Comparison of ENCODE assay signal across 28 mouse cellular contexts in the genomic region with DNA sequence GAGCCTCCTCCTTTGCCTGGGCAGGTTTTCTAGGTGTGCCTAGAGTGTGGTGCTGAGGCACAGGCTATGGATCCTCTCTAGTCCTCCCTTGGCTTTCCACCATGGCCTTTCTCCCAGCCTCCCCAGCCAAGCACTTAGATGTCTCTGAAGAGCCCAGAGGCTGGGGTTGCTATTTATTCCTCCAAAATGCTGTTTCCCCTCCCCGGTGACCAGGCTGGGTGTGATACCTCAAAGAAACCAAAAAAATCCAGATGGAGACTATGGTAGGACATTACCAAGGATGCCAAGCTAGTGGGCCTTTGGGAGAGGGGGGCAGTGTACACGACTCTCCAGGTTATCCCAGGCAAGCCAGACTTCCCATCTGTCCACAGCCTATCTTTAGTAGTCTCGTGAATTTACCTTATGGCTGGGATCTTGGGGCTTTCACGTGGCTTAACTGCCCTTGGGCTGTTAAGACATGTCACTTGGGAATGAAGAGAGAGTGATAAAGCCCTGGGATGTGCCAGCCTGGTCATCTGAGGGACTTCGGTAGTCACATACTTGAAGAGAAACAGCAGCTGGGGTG. TPM values are rescaled to one million over a fixed set of nuclear protein-coding genes. Genes with fewer than 3 reads are reported as not detected.
DNase-seq lines count a peak whose midpoint lies in the region; ATAC-seq and TF ChIP-seq lines count a peak whose summit lies in the region.
"Had no signal": no experiment of that assay in that cellular context is flagged by ENCODE, and none has a peak within 500 bp of the region (broad histone marks: within the 10 kb centered on the region; RNA-seq: fewer than 3 reads in every experiment).

No protein-coding gene starts in this region.

- WGBS in cerebellum, adult 2 months = 13% methylated on average over 5 of the region's 5 CpGs
- 81% methylated on average over 5 of the region's 5 CpGs for WGBS in kidney, embryonic 14.5 days

- H3K27me3 ChIP-seq in cerebellum, adult 2 months (ENCODE audit: control insufficient read depth, insufficient read depth, low read length) = no peaks in the 10 kb centered on the region
- no peaks in the 10 kb centered on the region for H3K27me3 ChIP-seq in kidney, embryonic 14.5 days (ENCODE audit: control insufficient read depth, insufficient read depth, low read length)
- H3K27me3 ChIP-seq: embryonic facial prominence, embryonic 12.5 days; embryonic facial prominence, embryonic 15.5 days; hindbrain, embryonic 13.5 days; intestine, embryonic 15.5 days; Patski had no signal

- peak; percentile 53 to 80 for DNase-seq in cerebellum, adult 2 months
- DNase-seq in cerebellum, postnatal 4 days (ENCODE audit: low spot score in 2 of 2) = no peak
- no peak for DNase-seq in layer of hippocampus, adult 2 months (ENCODE audit: low spot score in 2 of 2)
- DNase-seq in layer of hippocampus, postnatal 14 days (ENCODE audit: low spot score in 2 of 2) = no peak
- peak; percentile 54 to 64 for DNase-seq in cerebellum, postnatal 10 days
- DNase-seq: adrenal gland, postnatal 10 days; adrenal gland, postnatal 36 days; B cell, adult 2 months; forebrain, postnatal 0 days; gastrocnemius, adult 2 months; gastrocnemius, postnatal 14 days; heart, adult 18-20 months; heart, postnatal 10 days; heart, postnatal 36 days; kidney, adult 11 months had no signal

- H3K4me3 ChIP-seq in cerebellum, adult 2 months (replicated peaks; ENCODE audit: insufficient read depth, low read depth, low read length) = no peak overlapping the region
- no peak overlapping the region for H3K4me3 ChIP-seq in layer of hippocampus, adult 2 months
- H3K4me3 ChIP-seq in cortical plate, adult 2 months (ENCODE audit: insufficient read depth, low read length) = no peak overlapping the region
- no peak overlapping the region for H3K4me3 ChIP-seq in kidney, embryonic 14.5 days (ENCODE audit: low read length)
- H3K4me3 ChIP-seq: embryonic facial prominence, embryonic 12.5 days; embryonic facial prominence, embryonic 15.5 days; gastrocnemius, adult 2 months; heart, embryonic 12.5 days; heart, embryonic 15.5 days; hindbrain, embryonic 10.5 days; hindbrain, embryonic 13.5 days; intestine, embryonic 15.5 days had no signal

- no peak for TF ChIP-seq CTCF in cerebellum, adult 2 months (IDR thresholded peaks at IDR 0.05; ENCODE audit: borderline replicate concordance, insufficient read depth, low read depth, low read length)
- no peak for TF ChIP-seq CTCF in layer of hippocampus, adult 2 months (conservative IDR thresholded peaks at IDR 0.05)
- no peak for TF ChIP-seq CTCF in cortical plate, adult 2 months (IDR thresholded peaks at IDR 0.05; ENCODE audit: extremely low read depth, insufficient read depth, low read length)

- peak overlapping the region; percentile 61 for H3K27ac ChIP-seq in cerebellum, adult 2 months (ENCODE audit: insufficient read depth, low read length)
- peak overlapping the region; percentile 97 for H3K27ac ChIP-seq in layer of hippocampus, adult 2 months
- H3K27ac ChIP-seq in cortical plate, adult 2 months (ENCODE audit: insufficient read depth, low read length) = peak overlapping the region; percentile 30
- no peak overlapping the region for H3K27ac ChIP-seq in kidney, embryonic 14.5 days (ENCODE audit: low read depth, low read length)
- H3K27ac ChIP-seq: embryonic facial prominence, embryonic 12.5 days; embryonic facial prominence, embryonic 15.5 days; gastrocnemius, adult 2 months; heart, embryonic 15.5 days; hindbrain, embryonic 10.5 days; hindbrain, embryonic 13.5 days; intestine, embryonic 15.5 days had no signal

- TF ChIP-seq POLR2A in cerebellum, adult 2 months (IDR thresholded peaks at IDR 0.05; ENCODE audit: borderline replicate concordance, insufficient read depth, low read length) = 0 out of 2 replicates have a peak, but pooled peaks have one; percentile 8
- TF ChIP-seq POLR2A in cortical plate, adult 2 months (IDR thresholded peaks at IDR 0.05; ENCODE audit: extremely low read depth, insufficient read depth, low read length) = no peak

- no peak for ATAC-seq in kidney, embryonic 14.5 days (ENCODE audit: low FRiP score, low TSS enrichment)
- ATAC-seq: forebrain, embryonic 14.5 days; forebrain, postnatal 0 days; hindbrain, embryonic 16.5 days; intestine, embryonic 15.5 days; Patski had no signal

- H3K9ac ChIP-seq in kidney, embryonic 14.5 days (ENCODE audit: low read depth, low read length) = no peak overlapping the region
- H3K9ac ChIP-seq: embryonic facial prominence, embryonic 12.5 days; embryonic facial prominence, embryonic 15.5 days; forebrain, postnatal 0 days; heart, embryonic 12.5 days; heart, embryonic 15.5 days; hindbrain, embryonic 13.5 days; intestine, embryonic 15.5 days had no signal

- H3K36me3 ChIP-seq in kidney, embryonic 14.5 days (ENCODE audit: control insufficient read depth, insufficient read depth, low read length) = peaks cover 5% of the 10 kb centered on the region; the same call in 1 of the 2 replicates
- H3K36me3 ChIP-seq: G1E; heart, embryonic 12.5 days; heart, embryonic 15.5 days; intestine, embryonic 15.5 days had no signal

- no peak overlapping the region for H3K4me2 ChIP-seq in kidney, embryonic 14.5 days (replicated peaks; ENCODE audit: low read depth, low read length)
- H3K4me2 ChIP-seq: embryonic facial prominence, embryonic 12.5 days; embryonic facial prominence, embryonic 15.5 days; heart, embryonic 12.5 days; heart, embryonic 15.5 days; hindbrain, embryonic 13.5 days; intestine, embryonic 15.5 days had no signal

- H3K9me3 ChIP-seq in kidney, embryonic 14.5 days (ENCODE audit: control insufficient read depth, low read length) = no peaks in the 10 kb centered on the region
- H3K9me3 ChIP-seq: embryonic facial prominence, embryonic 12.5 days; embryonic facial prominence, embryonic 15.5 days; G1E; heart, embryonic 12.5 days; heart, embryonic 15.5 days; hindbrain, embryonic 10.5 days; hindbrain, embryonic 13.5 days; intestine, embryonic 15.5 days had no signal

- peaks cover 73% of the 10 kb centered on the region for H3K4me1 ChIP-seq in cerebellum, adult 2 months (ENCODE audit: control insufficient read depth, insufficient read depth, low read length)
- peaks cover 13% of the 10 kb centered on the region for H3K4me1 ChIP-seq in cortical plate, adult 2 months (ENCODE audit: control insufficient read depth, insufficient read depth, low read length)
- H3K4me1 ChIP-seq in kidney, embryonic 14.5 days (ENCODE audit: control insufficient read depth, insufficient read depth, low read length) = no peaks in the 10 kb centered on the region
- H3K4me1 ChIP-seq: intestine, embryonic 15.5 days had no signal

RNA-seq across cellular contexts. Expression of gene Olfm1, which starts 23.5 kb away (rescaled TPM):
- 567 and 588 TPM in 2 replicates for polyA plus RNA-seq in cerebellum, adult 2 months (2012; rRNA removed)
- total RNA-seq in layer of hippocampus, adult 2 months (2021) = 1,000 to 10,000 TPM; 1,799 to 1,811 TPM
- 1,000 to 10,000 TPM; 1,124 to 1,184 TPM for total RNA-seq in layer of hippocampus, postnatal 14 days (2021)
- 1,426 and 1,489 TPM in 2 replicates for polyA plus RNA-seq in cortical plate, adult 2 months (2012; rRNA removed)
- polyA plus RNA-seq in kidney, embryonic 14.5 days (2014; fragmentation: Nextera tagmentation; extraction: Ambion mirVana) = 15.5 and 16.2 TPM in 2 replicates

Comparison
In these comparisons a context has a peak if more than half of its experiments do, and no peak if none do; other contexts are left out.
1. DNase-seq: peak in cerebellum, adult 2 months (2 of 2) and cerebellum, postnatal 10 days (2 of 2); none in cerebellum, postnatal 4 days (0 of 2), layer of hippocampus, adult 2 months (0 of 2) and layer of hippocampus, postnatal 14 days (0 of 2).
2. RNA of gene Olfm1, which starts 23.5 kb away (polyA plus RNA-seq): 1,426 to 1,489 TPM in cortical plate, adult 2 months and 567 to 588 TPM in cerebellum, adult 2 months; 15.5 to 16.2 TPM in kidney, embryonic 14.5 days; every median in the first group is over 10 times any median in the second.